Mouse (Mus musculus): ENCODE measurements around the gene F2. TPM values are rescaled to one million over a fixed set of nuclear protein-coding genes. Genes with fewer than 3 reads are reported as not detected.

Gene F2
- polyA plus RNA-seq, 1 experiment from 2014 or later = 4.6 TPM

DNA sequence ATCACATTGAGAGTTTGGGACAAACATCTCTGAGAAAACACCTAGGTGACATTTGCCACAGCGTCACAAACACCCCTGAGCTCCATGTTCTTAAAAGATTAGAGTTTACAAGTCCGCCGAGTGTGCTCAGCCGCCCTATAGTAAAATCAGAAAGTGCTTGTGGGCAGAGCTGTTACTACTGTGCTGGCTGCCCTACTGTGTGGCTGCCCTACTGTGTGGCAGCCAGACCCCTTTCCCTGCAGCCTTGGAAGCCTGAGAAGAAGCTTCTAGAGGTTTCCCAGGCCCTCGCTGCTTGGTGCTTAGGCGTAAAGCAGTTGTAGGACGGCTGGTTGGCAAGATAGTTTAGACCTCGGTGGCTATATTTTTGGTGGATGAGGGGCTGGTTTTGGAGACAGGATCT is 23.4 kb upstream of the F2 start:
- H3K4me2 ChIP-seq = no peak overlapping the region
- ATAC-seq (replicated peaks; ENCODE audit: low FRiP score) = no peak
- 0 out of 2 replicates have a peak, but pooled peaks cover 4% of the 10 kb centered on the region for H3K4me1 ChIP-seq
- H3K36me3 ChIP-seq = peaks cover 96% of the 10 kb centered on the region
- H3K9me3 ChIP-seq (replicated peaks) = no peaks in the 10 kb centered on the region
- 95% methylated on average over 8 of the region's 8 CpGs for WGBS
- H3K9ac ChIP-seq = no peak overlapping the region
- H3K27ac ChIP-seq = no peak overlapping the region
- no peak overlapping the region for H3K4me3 ChIP-seq (replicated peaks)
- H3K27me3 ChIP-seq = no peaks in the 10 kb centered on the region

DNA sequence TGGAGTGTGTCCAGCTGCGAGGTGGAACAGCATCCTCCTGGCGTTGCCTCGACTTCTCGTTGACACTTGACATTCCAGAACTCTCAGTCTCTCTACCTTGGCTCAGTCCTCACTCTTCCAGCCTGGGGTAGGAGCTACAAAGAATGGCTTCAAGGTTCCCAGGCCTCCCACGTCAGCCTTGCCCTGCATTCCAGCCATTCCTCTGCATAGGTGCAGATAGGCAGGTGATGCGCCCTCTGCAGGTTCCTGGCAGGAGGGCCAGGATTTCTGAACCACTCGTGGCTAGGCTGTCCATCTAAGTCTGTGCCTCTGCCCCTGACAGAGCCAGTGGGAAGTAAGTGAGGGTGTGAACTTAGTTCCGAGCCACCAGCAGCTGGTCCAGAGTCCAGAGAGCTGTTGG is 20.6 kb upstream of the F2 start:
- 64% methylated on average over 8 of the region's 8 CpGs for WGBS
- Histone ChIP-seq H3K36me3 (peaks cover 88% of the 10 kb centered on the region), H3K27me3 (no peaks in the 10 kb centered on the region), H3K9ac (no peak overlapping the region), H3K27ac (no peak overlapping the region), H3K4me2 (no peak overlapping the region), H3K4me3 (replicated peaks) (no peak overlapping the region), H3K4me1 (peaks cover 21% of the 10 kb centered on the region), H3K9me3 (replicated peaks) (no peaks in the 10 kb centered on the region)
- ATAC-seq (replicated peaks; ENCODE audit: low FRiP score) = no peak

DNA sequence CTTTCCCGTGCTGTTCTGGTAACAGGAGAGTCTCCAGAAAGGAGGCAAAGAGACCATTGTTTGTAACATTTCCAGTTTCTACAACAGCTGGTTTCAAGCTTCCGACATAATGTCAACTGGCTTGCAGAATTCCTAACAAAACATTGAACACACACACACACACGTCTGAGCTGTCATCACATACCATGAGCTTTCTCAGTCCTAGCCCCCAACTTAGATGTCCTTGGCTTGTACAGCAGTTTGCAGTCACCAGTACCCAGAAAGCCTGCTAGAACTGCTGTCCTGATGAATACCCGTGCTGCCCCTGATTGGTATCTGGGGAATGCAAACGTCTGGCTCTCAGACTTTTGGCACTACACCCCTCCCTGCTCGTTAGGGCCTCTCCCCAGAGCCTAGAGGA is 19.6 kb upstream of the F2 start:
- ATAC-seq (replicated peaks; ENCODE audit: low FRiP score) = no peak
- Histone ChIP-seq H3K4me3 (replicated peaks) (no peak overlapping the region), H3K36me3 (peaks cover 81% of the 10 kb centered on the region), H3K27ac (no peak overlapping the region), H3K9me3 (replicated peaks) (no peaks in the 10 kb centered on the region), H3K4me1 (peaks cover 30% of the 10 kb centered on the region), H3K27me3 (no peaks in the 10 kb centered on the region), H3K9ac (no peak overlapping the region), H3K4me2 (no peak overlapping the region)
- 67% methylated on average over 6 of the region's 6 CpGs for WGBS

DNA sequence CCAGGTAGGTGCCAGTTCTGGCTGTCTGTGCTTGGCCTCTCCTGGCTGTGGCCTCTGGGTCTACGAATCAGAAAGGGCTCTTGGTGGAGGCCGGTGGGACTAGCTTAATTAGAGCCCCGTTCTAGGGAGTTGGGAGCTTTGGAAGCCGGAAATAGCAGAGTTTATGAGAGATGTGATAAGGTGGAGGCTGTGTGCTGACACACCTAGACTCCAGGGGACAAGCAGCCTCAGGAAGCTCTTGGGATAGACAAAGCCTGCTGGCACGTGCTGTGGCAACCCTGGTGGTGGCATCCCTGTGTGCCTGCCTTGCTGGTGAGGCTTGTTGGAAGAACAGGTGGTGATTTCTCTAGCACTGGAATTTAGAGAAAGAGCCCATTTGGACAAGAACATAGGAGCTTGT is 19.2 kb upstream of the F2 start:
- H3K36me3 ChIP-seq = peaks cover 78% of the 10 kb centered on the region
- H3K4me3 ChIP-seq (replicated peaks) = no peak overlapping the region
- WGBS = 94% methylated on average over 5 of the region's 5 CpGs
- peaks cover 33% of the 10 kb centered on the region for H3K4me1 ChIP-seq
- H3K9ac ChIP-seq = no peak overlapping the region
- H3K27ac ChIP-seq = no peak overlapping the region
- ATAC-seq (replicated peaks; ENCODE audit: low FRiP score) = no peak
- H3K27me3 ChIP-seq = no peaks in the 10 kb centered on the region
- H3K9me3 ChIP-seq (replicated peaks) = no peaks in the 10 kb centered on the region
- no peak overlapping the region for H3K4me2 ChIP-seq

DNA sequence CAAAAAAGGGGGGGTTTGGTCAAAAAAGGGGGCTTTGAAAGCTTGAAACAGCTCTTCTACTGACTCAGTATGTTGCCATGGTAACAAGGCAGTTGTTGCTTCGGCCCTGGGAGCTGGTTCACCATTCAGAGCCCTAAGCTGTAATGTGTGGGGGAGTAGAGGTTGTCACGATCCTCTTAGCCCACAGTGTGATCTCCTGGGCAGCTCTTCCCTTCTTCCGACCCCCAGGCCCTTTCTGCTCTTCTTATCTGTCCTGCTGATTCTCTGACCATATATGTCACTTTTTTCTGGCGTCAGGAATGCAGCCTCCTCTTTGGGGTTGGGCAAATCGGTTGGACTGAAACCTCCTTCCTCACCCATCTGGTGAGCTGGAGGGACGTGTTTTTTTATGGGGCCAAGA is 16.6 kb upstream of the F2 start:
- Histone ChIP-seq H3K36me3 (peaks cover 57% of the 10 kb centered on the region), H3K4me3 (replicated peaks) (no peak overlapping the region), H3K9ac (no peak overlapping the region), H3K9me3 (replicated peaks) (no peaks in the 10 kb centered on the region), H3K4me1 (peaks cover 41% of the 10 kb centered on the region), H3K4me2 (peak overlapping the region; percentile 4; the same call in 1 of the 2 replicates), H3K27ac (0 out of 2 replicates have a peak overlapping the region, but pooled peaks have one; percentile 5), H3K27me3 (no peaks in the 10 kb centered on the region)
- no peak for ATAC-seq (replicated peaks; ENCODE audit: low FRiP score)
- WGBS = 29% methylated on average over 6 of the region's 6 CpGs

DNA sequence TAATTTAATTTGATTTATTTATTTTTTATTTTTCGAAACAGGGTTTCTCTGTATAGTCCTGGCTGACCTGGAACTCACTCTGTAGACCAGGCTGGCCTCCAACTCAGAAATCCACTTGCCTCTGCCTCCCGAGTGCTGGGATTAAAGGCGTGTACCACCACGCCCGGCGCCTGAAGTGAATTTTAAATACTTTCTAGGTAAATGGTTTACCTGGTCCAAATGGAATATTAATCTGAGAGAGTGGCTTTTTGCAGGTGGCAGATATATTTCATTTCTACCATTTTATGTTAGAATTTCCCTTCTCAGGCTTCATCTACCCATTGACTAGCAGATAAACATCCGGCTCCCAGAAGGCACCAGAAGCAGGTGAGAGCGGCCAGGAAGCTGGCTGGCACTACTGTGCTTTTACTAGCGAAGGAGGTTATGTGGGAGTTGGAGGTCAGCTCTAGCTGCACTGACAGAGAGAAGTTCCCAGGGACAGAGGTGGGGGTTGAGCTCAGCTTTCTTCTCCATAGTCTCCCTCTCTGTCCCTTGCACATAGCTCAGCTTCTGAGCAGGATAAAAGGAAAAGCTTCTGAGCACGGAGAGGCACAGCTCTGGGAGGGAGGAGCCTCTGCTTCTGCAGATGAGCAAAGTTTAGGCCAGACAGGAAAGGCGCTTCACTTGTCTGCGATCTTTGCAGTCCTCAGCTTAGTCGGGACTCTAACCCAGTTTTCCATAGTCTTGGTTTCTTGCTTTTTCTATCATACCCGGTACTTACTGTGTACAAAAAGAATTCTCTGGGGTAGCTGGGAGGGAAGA is 15.4 kb upstream of the F2 start:
- Histone ChIP-seq H3K4me1 (peaks cover 37% of the 10 kb centered on the region), H3K27me3 (no peaks in the 10 kb centered on the region), H3K4me3 (replicated peaks) (peak overlapping the region; percentile 59; the same call in 1 of the 2 replicates), H3K27ac (peak overlapping the region; percentile 63), H3K36me3 (peaks cover 57% of the 10 kb centered on the region), H3K4me2 (peak overlapping the region; percentile 90), H3K9me3 (replicated peaks) (no peaks in the 10 kb centered on the region), H3K9ac (no peak overlapping the region)
- WGBS = 64% methylated on average over 14 of the region's 14 CpGs
- ATAC-seq (replicated peaks; ENCODE audit: low FRiP score) = no peak

DNA sequence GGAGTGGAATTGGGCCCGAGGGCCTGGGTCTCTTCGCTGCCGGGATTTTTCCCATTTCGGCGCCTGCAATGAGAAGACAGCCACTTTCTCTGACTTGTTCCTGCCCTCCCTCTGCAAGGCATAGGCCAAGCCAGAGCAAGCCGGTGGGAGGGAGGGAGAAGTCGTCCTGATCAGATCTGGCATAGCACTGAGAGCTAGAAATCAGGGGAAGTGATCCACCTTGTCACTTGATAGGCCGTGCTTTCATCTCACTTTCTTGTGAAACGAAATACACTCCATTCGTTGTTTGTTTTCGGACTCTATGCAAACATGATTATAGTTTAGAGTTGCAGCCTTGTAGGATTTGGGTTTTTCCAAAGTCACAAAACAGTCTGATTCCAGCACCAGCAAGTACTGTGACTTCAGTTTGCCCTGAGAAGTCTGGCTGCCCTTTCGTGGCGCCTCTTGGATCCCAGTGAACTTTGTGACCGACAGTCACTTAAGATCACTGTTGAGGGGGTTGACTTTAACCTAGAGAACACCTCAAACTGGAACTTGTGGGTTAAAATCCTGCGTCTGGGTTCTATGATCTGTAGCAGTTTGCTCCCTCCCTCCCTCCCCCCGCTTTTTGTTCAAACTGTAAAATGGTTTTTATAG is 14.3 kb upstream of the F2 start:
- WGBS = 9% methylated on average over 16 of the region's 16 CpGs
- Histone ChIP-seq H3K36me3 (peaks cover 57% of the 10 kb centered on the region), H3K4me1 (peaks cover 37% of the 10 kb centered on the region)

DNA sequence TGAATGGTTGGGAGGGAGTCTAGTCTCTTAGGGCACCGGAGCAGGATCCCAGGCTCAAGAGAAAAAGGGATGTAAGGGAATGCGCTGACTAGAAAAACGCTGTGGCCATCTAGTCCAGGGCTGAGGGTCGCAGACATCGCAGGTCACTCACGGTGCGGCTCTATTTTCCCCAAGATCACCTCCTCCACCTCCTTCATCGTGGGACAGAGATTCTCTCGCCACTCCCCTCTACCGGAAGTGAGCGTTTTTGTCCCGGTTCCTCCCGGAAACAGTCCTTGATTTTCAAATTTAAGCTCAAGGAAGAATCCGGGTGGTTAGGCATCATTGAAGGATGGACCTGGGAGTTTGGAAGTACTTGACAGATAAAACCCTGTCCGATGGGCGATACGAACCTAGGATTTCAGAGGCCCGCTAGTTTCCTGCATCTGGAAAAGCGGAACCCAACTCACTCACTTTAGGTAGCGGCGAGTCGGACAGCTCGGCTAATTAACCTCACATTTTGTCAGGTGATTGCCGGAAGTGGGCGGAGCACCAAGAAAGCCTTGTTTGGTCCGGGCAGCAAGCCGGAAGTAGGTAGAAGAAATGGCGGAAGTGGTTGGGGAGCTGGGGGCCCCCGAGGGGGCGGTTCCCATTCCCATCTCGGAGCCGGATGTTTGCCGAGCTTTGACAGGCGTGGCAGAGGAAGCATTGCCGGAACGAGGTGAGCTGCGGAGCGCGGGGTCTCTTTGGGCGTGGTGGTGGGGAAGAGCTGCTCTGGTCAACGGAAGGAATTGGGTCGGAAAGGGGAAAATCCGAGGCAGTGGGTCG is 13.5 kb upstream of the F2 start, which contains the start of the genes Zfp408 and Arhgap1:
Gene Zfp408, minus strand, starts transcription at position 239 of the 807 bp plus-strand sequence.
Gene Arhgap1, plus strand, starts transcription at position 308 of the 807 bp plus-strand sequence.
- Histone ChIP-seq H3K9ac (peak within 1 kb of the TSS; percentile 86), H3K4me1 (peaks cover 37% of the 10 kb centered on the region), H3K36me3 (peaks cover 57% of the 10 kb centered on the region), H3K9me3 (replicated peaks) (no peaks in the 10 kb centered on the region), H3K27ac (peak within 1 kb of the TSS; percentile 88), H3K27me3 (no peaks in the 10 kb centered on the region), H3K4me3 (replicated peaks) (peak within 1 kb of the TSS; percentile 59), H3K4me2 (peak within 1 kb of the TSS; percentile 90)
- ATAC-seq (replicated peaks; ENCODE audit: low FRiP score) = peak; percentile 92
- under 1% methylated on average over 44 of the region's 44 CpGs for WGBS

More for the DNA sequence above, 14.3 kb upstream of the F2 start:
- H3K9ac ChIP-seq = peak overlapping the region; percentile 54
- peak overlapping the region; percentile 90 for H3K4me2 ChIP-seq
- peak; percentile 41 for ATAC-seq (replicated peaks; ENCODE audit: low FRiP score)
- peak overlapping the region; percentile 59 for H3K4me3 ChIP-seq (replicated peaks)
- H3K9me3 ChIP-seq (replicated peaks) = no peaks in the 10 kb centered on the region
- H3K27ac ChIP-seq = peak overlapping the region; percentile 88
- H3K27me3 ChIP-seq = no peaks in the 10 kb centered on the region

DNA sequence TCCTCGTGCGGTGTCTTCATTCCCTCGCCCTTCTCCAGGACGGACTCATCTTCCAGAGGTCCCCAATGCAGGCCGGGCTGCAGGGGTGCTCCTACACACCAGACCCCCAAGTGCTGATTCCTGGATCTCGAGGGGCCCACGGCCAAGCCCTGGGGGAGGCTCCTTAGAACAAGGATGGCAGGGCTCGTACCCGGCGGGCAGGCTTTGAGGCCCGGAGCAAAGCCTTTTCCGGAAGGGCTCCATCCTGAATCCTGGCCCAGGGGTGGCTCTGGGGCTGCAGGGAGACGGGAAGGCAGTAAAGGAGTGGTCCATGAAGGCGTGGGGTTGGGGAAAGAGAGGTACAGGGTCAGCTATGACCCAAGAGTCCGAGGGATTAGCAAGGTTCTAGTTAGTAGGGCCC is 12.9 kb upstream of the F2 start:
- H3K4me2 ChIP-seq = peak overlapping the region; percentile 90
- peak; percentile 1; the same call in 1 of the 2 replicates for ATAC-seq (replicated peaks; ENCODE audit: low FRiP score)
- H3K9ac ChIP-seq = peak overlapping the region; percentile 86
- peaks cover 37% of the 10 kb centered on the region for H3K4me1 ChIP-seq
- H3K27me3 ChIP-seq = no peaks in the 10 kb centered on the region
- peak overlapping the region; percentile 88 for H3K27ac ChIP-seq
- H3K9me3 ChIP-seq (replicated peaks) = no peaks in the 10 kb centered on the region
- peak overlapping the region; percentile 59 for H3K4me3 ChIP-seq (replicated peaks)
- WGBS = 1% methylated on average over 15 of the region's 15 CpGs
- H3K36me3 ChIP-seq = peaks cover 57% of the 10 kb centered on the region

DNA sequence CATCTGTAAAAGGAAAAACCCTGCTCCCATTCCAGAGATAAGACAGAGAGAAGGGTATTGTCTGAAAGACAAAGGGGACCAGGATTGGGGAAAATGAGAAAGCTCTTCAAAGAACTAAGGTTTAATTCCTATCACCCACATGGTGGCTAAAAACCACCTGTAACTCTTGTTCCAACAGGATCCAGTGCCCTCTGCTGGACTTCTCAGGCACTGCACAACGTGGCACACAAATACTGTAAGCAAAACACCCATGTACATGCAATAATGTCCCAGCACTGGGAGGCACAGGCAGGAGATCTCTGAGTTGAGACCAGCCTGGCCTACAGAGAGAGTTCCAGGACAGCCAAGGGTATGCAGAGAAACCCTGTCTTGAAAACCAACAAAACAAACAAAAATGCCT is 10.5 kb upstream of the F2 start:
- no peak for ATAC-seq (replicated peaks; ENCODE audit: low FRiP score)
- H3K36me3 ChIP-seq = peaks cover 65% of the 10 kb centered on the region
- H3K4me1 ChIP-seq = peaks cover 20% of the 10 kb centered on the region
- no peak overlapping the region for H3K27ac ChIP-seq
- H3K4me3 ChIP-seq (replicated peaks) = no peak overlapping the region
- no peaks in the 10 kb centered on the region for H3K9me3 ChIP-seq (replicated peaks)
- WGBS = 21% methylated on average over 1 of the region's 1 CpGs
- H3K4me2 ChIP-seq = no peak overlapping the region
- no peak overlapping the region for H3K9ac ChIP-seq
- H3K27me3 ChIP-seq = no peaks in the 10 kb centered on the region

DNA sequence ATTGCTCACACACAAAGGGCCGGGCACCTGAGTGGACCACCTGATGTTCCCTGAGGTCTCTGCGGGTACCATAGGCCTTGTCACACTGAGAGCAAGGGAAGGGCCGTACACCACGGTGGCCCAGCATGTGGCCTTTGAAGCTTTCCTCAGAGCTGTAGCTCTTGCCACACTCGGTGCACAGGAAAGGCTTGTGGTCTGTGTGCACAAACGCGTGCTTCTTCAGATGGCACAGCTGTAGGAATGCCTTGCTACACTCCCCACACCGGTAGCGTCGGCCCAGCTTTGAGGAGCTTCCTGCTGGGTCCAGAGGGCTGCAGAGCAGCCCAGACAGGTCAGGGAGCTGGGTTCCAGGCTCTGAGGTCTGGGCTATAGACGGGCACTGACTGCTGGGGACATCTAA is 9.6 kb upstream of the F2 start:
- Histone ChIP-seq H3K36me3 (peaks cover 66% of the 10 kb centered on the region), H3K9ac (no peak overlapping the region), H3K27ac (no peak overlapping the region), H3K4me2 (no peak overlapping the region), H3K4me1 (peaks cover 11% of the 10 kb centered on the region), H3K4me3 (replicated peaks) (no peak overlapping the region), H3K9me3 (replicated peaks) (no peaks in the 10 kb centered on the region), H3K27me3 (no peaks in the 10 kb centered on the region)
- WGBS = 94% methylated on average over 11 of the region's 11 CpGs
- ATAC-seq (replicated peaks; ENCODE audit: low FRiP score) = no peak

DNA sequence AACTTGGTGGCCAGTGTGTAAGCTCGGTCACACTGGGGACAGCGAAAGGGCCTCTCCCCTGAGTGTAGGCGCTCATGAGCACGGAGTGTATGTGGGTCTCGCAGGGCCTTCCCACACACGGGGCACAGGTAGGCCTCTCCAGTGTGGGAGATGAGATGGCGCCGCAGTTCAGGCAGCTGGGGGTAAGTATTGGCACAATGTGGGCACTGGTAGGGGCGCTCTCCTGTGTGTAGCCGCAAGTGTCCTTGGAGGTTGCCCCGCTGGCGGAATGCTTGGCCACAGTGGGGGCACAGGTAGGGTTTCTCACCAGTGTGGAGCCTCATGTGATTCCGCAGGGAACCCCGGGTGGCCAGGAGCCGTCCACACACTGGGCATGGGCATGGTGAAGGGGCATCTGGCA is 9.1 kb upstream of the F2 start:
- H3K27ac ChIP-seq = no peak overlapping the region
- peaks cover 66% of the 10 kb centered on the region for H3K36me3 ChIP-seq
- ATAC-seq (replicated peaks; ENCODE audit: low FRiP score) = no peak
- 98% methylated on average over 15 of the region's 15 CpGs for WGBS
- H3K4me2 ChIP-seq = no peak overlapping the region
- H3K4me3 ChIP-seq (replicated peaks) = no peak overlapping the region
- peaks cover 8% of the 10 kb centered on the region for H3K4me1 ChIP-seq
- H3K27me3 ChIP-seq = no peaks in the 10 kb centered on the region
- H3K9ac ChIP-seq = no peak overlapping the region
- no peaks in the 10 kb centered on the region for H3K9me3 ChIP-seq (replicated peaks)

Data from kidney, embryonic 15.5 days (tissue).